Comparison of ENCODE assay signal across 15 mouse cellular contexts in the genomic region with DNA sequence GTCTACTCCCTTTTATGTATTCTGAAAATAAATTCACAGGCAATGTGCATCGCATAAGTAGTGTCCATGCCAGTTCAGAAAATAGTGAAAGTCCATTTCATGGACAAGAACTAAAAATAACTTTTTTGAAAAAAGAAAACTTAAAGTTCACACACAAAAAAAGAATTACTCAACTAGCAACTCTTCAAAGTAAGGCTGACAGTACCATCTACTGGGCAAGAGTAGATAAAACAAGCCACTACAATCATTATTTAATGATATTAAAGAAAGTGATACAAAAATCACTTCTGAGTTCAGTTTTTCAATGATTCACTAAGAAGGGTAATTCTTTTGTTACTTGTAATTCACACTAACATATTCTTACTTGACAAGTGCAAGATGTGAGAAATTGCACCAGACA. TPM values are rescaled to one million over a fixed set of nuclear protein-coding genes. Genes with fewer than 3 reads are reported as not detected.
A peak's percentile ranks its signal among the peaks of the same experiment; 100 is the strongest.
DNase-seq lines count a peak whose midpoint lies in the region; ATAC-seq and TF ChIP-seq lines count a peak whose summit lies in the region.
"Had no signal": no experiment of that assay in that cellular context is flagged by ENCODE, and none has a peak within 500 bp of the region (broad histone marks: within the 10 kb centered on the region; RNA-seq: fewer than 3 reads in every experiment).

No protein-coding gene starts in this region.

- no peaks in the 10 kb centered on the region for H3K9me3 ChIP-seq in intestine, postnatal 0 days (ENCODE audit: control insufficient read depth)
- H3K9me3 ChIP-seq in intestine, embryonic 15.5 days, result no peaks in the 10 kb centered on the region
- H3K9me3 ChIP-seq: embryonic facial prominence, embryonic 15.5 days; midbrain, embryonic 15.5 days; neural tube, embryonic 13.5 days had no signal

- no peaks in the 10 kb centered on the region for H3K4me1 ChIP-seq in intestine, postnatal 0 days (replicated peaks; ENCODE audit: control insufficient read depth, insufficient read depth, low read length)
- H3K4me1 ChIP-seq in intestine, embryonic 15.5 days (replicated peaks), result no peaks in the 10 kb centered on the region
- H3K4me1 ChIP-seq: embryonic facial prominence, embryonic 15.5 days; midbrain, embryonic 15.5 days; neural tube, embryonic 13.5 days had no signal

- H3K9ac ChIP-seq in intestine, postnatal 0 days (ENCODE audit: low read depth, low read length), result no peak overlapping the region
- H3K9ac ChIP-seq in intestine, embryonic 15.5 days, result no peak overlapping the region
- H3K9ac ChIP-seq: embryonic facial prominence, embryonic 15.5 days; hindbrain, embryonic 14.5 days; midbrain, embryonic 15.5 days; neural tube, embryonic 13.5 days had no signal

- H3K4me3 ChIP-seq in intestine, postnatal 0 days (ENCODE audit: low read depth, low read length), result no peak overlapping the region
- no peak overlapping the region for H3K4me3 ChIP-seq in intestine, embryonic 15.5 days (replicated peaks)
- H3K4me3 ChIP-seq: embryonic facial prominence, embryonic 15.5 days; midbrain, embryonic 15.5 days; neural tube, embryonic 13.5 days had no signal

- H3K27ac ChIP-seq in intestine, postnatal 0 days (ENCODE audit: low read depth, low read length), result no peak overlapping the region
- H3K27ac ChIP-seq in intestine, embryonic 15.5 days, result no peak overlapping the region
- H3K27ac ChIP-seq: embryonic facial prominence, embryonic 15.5 days; hindbrain, embryonic 14.5 days; midbrain, embryonic 15.5 days; neural tube, embryonic 13.5 days had no signal

- H3K27me3 ChIP-seq in intestine, postnatal 0 days (replicated peaks; ENCODE audit: control insufficient read depth, insufficient read depth, low read length), result no peaks in the 10 kb centered on the region
- H3K27me3 ChIP-seq in intestine, embryonic 15.5 days (replicated peaks), result no peaks in the 10 kb centered on the region
- H3K27me3 ChIP-seq: embryonic facial prominence, embryonic 15.5 days; midbrain, embryonic 15.5 days; neural tube, embryonic 13.5 days had no signal

- peak; percentile 56 for DNase-seq in 416B (ENCODE audit: low read depth)
- DNase-seq in Muller cell, postnatal 12 days (ENCODE audit: inconsistent ontology term), result no peak
- no peak for DNase-seq in thymus, postnatal 14 days
- DNase-seq: cerebellum, adult 18-20 months; lung, postnatal 10 days; right cerebral cortex, postnatal 4 days had no signal

- peak; percentile 39 for TF ChIP-seq CTCF in intestine, postnatal 0 days (IDR thresholded peaks at IDR 0.05; ENCODE audit: low read depth)

- ATAC-seq in intestine, postnatal 0 days, result no peak
- ATAC-seq in intestine, embryonic 15.5 days, result no peak
- ATAC-seq in CD4-positive, CD25-positive, alpha-beta regulatory T cell, adult 4 months, result peak; percentile 89
- ATAC-seq in inflammation-experienced regulatory T-cells, adult 6 months, result peak; percentile 91
- ATAC-seq: midbrain, embryonic 15.5 days had no signal

- 86% methylated on average over 1 of the region's 1 CpGs for WGBS in intestine, postnatal 0 days
- 81% methylated on average over 1 of the region's 1 CpGs for WGBS in intestine, embryonic 15.5 days

- H3K4me2 ChIP-seq in intestine, postnatal 0 days (replicated peaks; ENCODE audit: low read depth), result no peak overlapping the region
- H3K4me2 ChIP-seq in intestine, embryonic 15.5 days (replicated peaks), result no peak overlapping the region
- H3K4me2 ChIP-seq: embryonic facial prominence, embryonic 15.5 days; hindbrain, embryonic 14.5 days; liver, embryonic 11.5 days; midbrain, embryonic 15.5 days; neural tube, embryonic 13.5 days had no signal

- H3K36me3 ChIP-seq in intestine, postnatal 0 days (ENCODE audit: control insufficient read depth, insufficient read depth), result peaks cover 20% of the 10 kb centered on the region
- H3K36me3 ChIP-seq in intestine, embryonic 15.5 days, result peaks cover 6% of the 10 kb centered on the region; the same call in 1 of the 2 replicates

RNA-seq across cellular contexts. Expression of a gene that starts 29.9 kb away (rescaled TPM):
- polyA plus RNA-seq in intestine, postnatal 0 days (2015; fragmentation: Nextera tagmentation; extraction: Ambion mirVana), result 6.3 and 6.8 TPM in 2 replicates
- polyA plus RNA-seq in intestine, embryonic 15.5 days (2015; fragmentation: Nextera tagmentation; extraction: Ambion mirVana), result 9.6 and 10.3 TPM in 2 replicates
- 10 to 100 TPM; 13.4 to 14.9 TPM for polyA plus RNA-seq in CD4-positive, CD25-positive, alpha-beta regulatory T cell, adult 4 months (2017; shearing (Covaris generic))
- 10 to 100 TPM; 10.2 to 14.6 (median 14.5) TPM for polyA plus RNA-seq in inflammation-experienced regulatory T-cells, adult 6 months (2017; shearing (Covaris generic))

Comparison
In these comparisons a context has a peak if more than half of its experiments do, and no peak if none do; other contexts are left out.
1. ATAC-seq: peak in CD4-positive, CD25-positive, alpha-beta regulatory T cell, adult 4 months (single experiment) and inflammation-experienced regulatory T-cells, adult 6 months (single experiment); none in intestine, postnatal 0 days (single experiment) and intestine, embryonic 15.5 days (single experiment).